Mouse (Mus musculus): ENCODE results near the gene Wdfy2. TPM values are rescaled to one million over a fixed set of nuclear protein-coding genes. Genes with fewer than 3 reads are reported as not detected.

Gene Wdfy2
- polyA plus RNA-seq, 1 experiment from 2014 or later = 2.4 TPM

- no peaks in the 10 kb centered on the region for H3K4me1 ChIP-seq (replicated peaks; ENCODE audit: control insufficient read depth, insufficient read depth)
- no peak overlapping the region for H3K4me3 ChIP-seq (ENCODE audit: low read depth, low read length)
- H3K9me3 ChIP-seq (ENCODE audit: control insufficient read depth, low read length) = no peaks in the 10 kb centered on the region
- ATAC-seq (ENCODE audit: low FRiP score, low TSS enrichment) = no peak
- DNase-seq (ENCODE audit: low spot score) = no peak
- TF ChIP-seq CTCF (IDR thresholded peaks at IDR 0.05; ENCODE audit: low read depth) (no peak), EP300 (optimal IDR thresholded peaks at IDR 0.05) (no peak)
- no peak overlapping the region for H3K9ac ChIP-seq (ENCODE audit: low read length)
- H3K4me2 ChIP-seq (replicated peaks; ENCODE audit: low read depth) = no peak overlapping the region
- H3K27me3 ChIP-seq (ENCODE audit: control insufficient read depth, insufficient read depth, low read length) = no peaks in the 10 kb centered on the region
- no peaks in the 10 kb centered on the region; the same call in 1 of the 2 replicates for H3K36me3 ChIP-seq (ENCODE audit: control insufficient read depth, insufficient read depth, low read length)
- H3K27ac ChIP-seq (replicated peaks) = no peak overlapping the region
These were observed 85.2 kb downstream of the Wdfy2 start for GRCm38 (mm10) chr14:62922637-62923036.

GRCm38 (mm10) chr14:62924800-62925199, 87.3 kb downstream of the Wdfy2 start:
- 85% methylated on average over 4 of the region's 4 CpGs for WGBS

DNA sequence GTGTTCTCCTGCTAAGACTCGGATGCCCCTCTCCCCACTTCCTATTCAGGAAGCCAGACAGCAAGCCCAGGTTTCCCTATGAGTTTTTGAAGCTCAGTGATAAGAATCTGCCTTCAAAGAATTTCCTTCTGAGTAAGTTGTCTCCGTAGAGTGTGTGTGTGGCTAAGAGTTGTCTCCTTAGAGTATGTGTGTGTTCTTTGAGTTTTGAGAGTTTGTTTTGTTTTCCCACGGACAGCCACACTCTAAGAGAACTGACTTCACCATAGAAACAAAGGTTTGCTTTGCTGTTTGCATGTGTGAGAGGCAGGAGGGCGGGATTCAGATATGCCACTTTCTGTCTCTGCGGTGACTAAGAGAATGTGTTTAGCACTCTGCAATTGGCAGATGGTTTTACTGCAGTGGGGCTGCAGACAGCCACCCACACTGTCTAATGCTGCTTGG, 90.6 kb downstream of the Wdfy2 start:
- 59% methylated on average over 5 of the region's 5 CpGs for WGBS
- H3K4me2 ChIP-seq (replicated peaks; ENCODE audit: low read depth) = no peak overlapping the region
- DNase-seq (ENCODE audit: low spot score) = no peak
- H3K4me1 ChIP-seq (replicated peaks; ENCODE audit: control insufficient read depth, insufficient read depth) = no peaks in the 10 kb centered on the region
- no peak overlapping the region for H3K27ac ChIP-seq (replicated peaks)
- H3K27me3 ChIP-seq (ENCODE audit: control insufficient read depth, insufficient read depth, low read length) = no peaks in the 10 kb centered on the region
- H3K9me3 ChIP-seq (ENCODE audit: control insufficient read depth, low read length) = no peaks in the 10 kb centered on the region
- H3K36me3 ChIP-seq (ENCODE audit: control insufficient read depth, insufficient read depth, low read length) = no peaks in the 10 kb centered on the region; the same call in 1 of the 2 replicates
- no peak for ATAC-seq (ENCODE audit: low FRiP score, low TSS enrichment)
- H3K9ac ChIP-seq (ENCODE audit: low read length) = no peak overlapping the region
- no peak overlapping the region for H3K4me3 ChIP-seq (ENCODE audit: low read depth, low read length)
- no peak for TF ChIP-seq EP300 (optimal IDR thresholded peaks at IDR 0.05)
- TF ChIP-seq CTCF (IDR thresholded peaks at IDR 0.05; ENCODE audit: low read depth) = no peak

More at GRCm38 (mm10) chr14:62924800-62925199, 87.3 kb downstream of the Wdfy2 start:
- Histone ChIP-seq H3K27me3 (ENCODE audit: control insufficient read depth, insufficient read depth, low read length) (no peaks in the 10 kb centered on the region), H3K4me2 (replicated peaks; ENCODE audit: low read depth) (no peak overlapping the region), H3K9ac (ENCODE audit: low read length) (no peak overlapping the region), H3K36me3 (ENCODE audit: control insufficient read depth, insufficient read depth, low read length) (no peaks in the 10 kb centered on the region; the same call in 1 of the 2 replicates), H3K9me3 (ENCODE audit: control insufficient read depth, low read length) (no peaks in the 10 kb centered on the region), H3K4me3 (ENCODE audit: low read depth, low read length) (no peak overlapping the region), H3K4me1 (replicated peaks; ENCODE audit: control insufficient read depth, insufficient read depth) (no peaks in the 10 kb centered on the region), H3K27ac (replicated peaks) (no peak overlapping the region)
- ATAC-seq (ENCODE audit: low FRiP score, low TSS enrichment) (no peak), DNase-seq (ENCODE audit: low spot score) (no peak)
- TF ChIP-seq CTCF (IDR thresholded peaks at IDR 0.05; ENCODE audit: low read depth) = peak; percentile 50
- no peak for TF ChIP-seq EP300 (optimal IDR thresholded peaks at IDR 0.05)

DNA sequence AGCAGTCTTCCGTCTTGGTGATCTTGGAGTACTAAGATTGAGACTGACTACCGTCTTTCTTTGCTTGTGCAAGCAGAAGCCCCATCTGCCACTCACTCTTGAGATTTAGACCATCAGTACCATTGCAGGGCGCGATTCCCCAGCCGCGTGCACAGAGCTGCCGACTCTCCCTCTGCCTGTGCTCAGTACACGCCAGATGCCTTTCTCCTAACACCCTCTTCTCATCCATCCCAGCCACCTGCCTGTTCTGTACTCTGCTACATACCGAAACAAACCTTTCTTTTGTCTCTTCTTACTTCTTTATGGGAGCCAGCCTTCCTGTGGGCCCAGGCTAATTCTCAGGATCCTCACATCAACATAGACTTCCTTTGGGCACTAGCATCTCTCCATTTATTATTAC, 97.9 kb downstream of the Wdfy2 start:
- DNase-seq (ENCODE audit: low spot score) (no peak), ATAC-seq (ENCODE audit: low FRiP score, low TSS enrichment) (no peak)
- H3K4me1 ChIP-seq (replicated peaks; ENCODE audit: control insufficient read depth, insufficient read depth) = no peaks in the 10 kb centered on the region
- H3K4me3 ChIP-seq (ENCODE audit: low read depth, low read length) = no peak overlapping the region
- no peak overlapping the region for H3K9ac ChIP-seq (ENCODE audit: low read length)
- no peak for TF ChIP-seq CTCF (IDR thresholded peaks at IDR 0.05; ENCODE audit: low read depth)
- no peak for TF ChIP-seq EP300 (optimal IDR thresholded peaks at IDR 0.05)
- no peaks in the 10 kb centered on the region for H3K27me3 ChIP-seq (ENCODE audit: control insufficient read depth, insufficient read depth, low read length)
- no peaks in the 10 kb centered on the region for H3K36me3 ChIP-seq (ENCODE audit: control insufficient read depth, insufficient read depth, low read length)
- H3K27ac ChIP-seq (replicated peaks) = no peak overlapping the region
- H3K9me3 ChIP-seq (ENCODE audit: control insufficient read depth, low read length) = no peaks in the 10 kb centered on the region
- 88% methylated on average over 9 of the region's 9 CpGs for WGBS
- no peak overlapping the region for H3K4me2 ChIP-seq (replicated peaks; ENCODE audit: low read depth)

DNA sequence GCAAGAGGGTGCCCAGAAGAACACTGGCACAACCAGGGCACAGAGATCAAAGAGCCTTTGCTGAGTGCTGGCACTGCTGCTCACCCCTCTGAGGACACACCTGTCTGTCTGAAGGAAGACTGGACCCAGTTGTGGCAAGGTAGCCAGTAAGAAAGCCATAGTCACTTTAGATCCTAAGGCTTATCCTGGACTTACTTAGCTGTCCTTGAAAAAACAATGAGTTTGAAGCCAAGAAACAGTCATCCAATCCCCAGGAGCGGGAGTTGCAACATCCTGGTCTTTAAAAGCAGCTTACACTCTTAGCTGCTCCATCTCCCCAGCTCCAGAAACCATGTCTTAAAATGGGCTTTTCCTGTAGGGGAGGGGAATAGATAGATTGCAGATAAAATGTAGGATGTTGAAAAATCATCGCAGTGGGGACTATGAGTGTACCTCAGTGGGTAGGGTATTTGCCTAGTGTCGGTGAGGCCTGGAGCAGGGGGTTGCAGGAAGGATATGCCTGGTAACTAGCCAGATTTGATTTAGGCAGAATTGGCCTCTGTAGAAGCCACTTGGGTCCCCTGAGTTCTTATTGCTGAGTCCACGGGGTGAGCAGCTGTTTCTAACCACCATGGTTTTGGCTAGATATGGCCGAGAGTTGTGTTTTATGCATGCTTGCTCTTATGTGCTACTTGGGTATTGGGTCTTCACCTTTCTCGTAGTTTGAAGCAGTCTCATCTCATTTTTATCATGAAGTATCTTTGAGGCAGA, 99.3 kb downstream of the Wdfy2 start:
- 81% methylated on average over 6 of the region's 6 CpGs for WGBS
- DNase-seq (ENCODE audit: low spot score) = no peak

GRCm38 (mm10) chr14:62937675-62938074, 100.2 kb downstream of the Wdfy2 start:
- 77% methylated on average over 5 of the region's 5 CpGs for WGBS
- no peak for DNase-seq (ENCODE audit: low spot score)
- no peaks in the 10 kb centered on the region for H3K9me3 ChIP-seq (ENCODE audit: control insufficient read depth, low read length)

More for the DNA sequence above, 99.3 kb downstream of the Wdfy2 start:
- Histone ChIP-seq H3K36me3 (ENCODE audit: control insufficient read depth, insufficient read depth, low read length) (no peaks in the 10 kb centered on the region), H3K4me1 (replicated peaks; ENCODE audit: control insufficient read depth, insufficient read depth) (no peaks in the 10 kb centered on the region), H3K9me3 (ENCODE audit: control insufficient read depth, low read length) (no peaks in the 10 kb centered on the region), H3K4me2 (replicated peaks; ENCODE audit: low read depth) (no peak overlapping the region), H3K27me3 (ENCODE audit: control insufficient read depth, insufficient read depth, low read length) (no peaks in the 10 kb centered on the region), H3K4me3 (ENCODE audit: low read depth, low read length) (no peak overlapping the region), H3K27ac (replicated peaks) (no peak overlapping the region), H3K9ac (ENCODE audit: low read length) (no peak overlapping the region)
- ATAC-seq (ENCODE audit: low FRiP score, low TSS enrichment) = no peak
- no peak for TF ChIP-seq CTCF (IDR thresholded peaks at IDR 0.05; ENCODE audit: low read depth)
- TF ChIP-seq EP300 (optimal IDR thresholded peaks at IDR 0.05) = no peak

More at GRCm38 (mm10) chr14:62937675-62938074, 100.2 kb downstream of the Wdfy2 start:
- Histone ChIP-seq H3K36me3 (ENCODE audit: control insufficient read depth, insufficient read depth, low read length) (no peaks in the 10 kb centered on the region), H3K4me2 (replicated peaks; ENCODE audit: low read depth) (no peak overlapping the region), H3K27ac (replicated peaks) (no peak overlapping the region), H3K4me1 (replicated peaks; ENCODE audit: control insufficient read depth, insufficient read depth) (no peaks in the 10 kb centered on the region), H3K27me3 (ENCODE audit: control insufficient read depth, insufficient read depth, low read length) (no peaks in the 10 kb centered on the region), H3K9ac (ENCODE audit: low read length) (no peak overlapping the region), H3K4me3 (ENCODE audit: low read depth, low read length) (no peak overlapping the region)
- ATAC-seq (ENCODE audit: low FRiP score, low TSS enrichment) = no peak
- TF ChIP-seq EP300 (optimal IDR thresholded peaks at IDR 0.05) (no peak), CTCF (IDR thresholded peaks at IDR 0.05; ENCODE audit: low read depth) (peak; percentile 65)
